Mouse (Mus musculus) small intestine, adult 2 months (tissue): ENCODE data around the gene Sept1.

ENCODE experiments used
- CTCF ChIP-seq: fragments of 200-500 bp; IDR thresholded peaks from 2 replicates; pipeline ENCODE4 v1.5.1; 2012; ENCODE audit warnings: low read depth, mild to moderate bottlenecking, control low read depth, inconsistent platforms, low read length, moderate library complexity, mixed read lengths; ENCODE audit not compliant: insufficient replicate concordance, insufficient read length; ENCODE audit errors: extremely low read depth
- POLR2A ChIP-seq: fragments of 200-500 bp; IDR thresholded peaks from 2 replicates; pipeline ENCODE4 v1.6.1; 2012; ENCODE audit warnings: low read depth, mild to moderate bottlenecking, control low read depth, inconsistent platforms, low read length, moderate library complexity

DNA sequence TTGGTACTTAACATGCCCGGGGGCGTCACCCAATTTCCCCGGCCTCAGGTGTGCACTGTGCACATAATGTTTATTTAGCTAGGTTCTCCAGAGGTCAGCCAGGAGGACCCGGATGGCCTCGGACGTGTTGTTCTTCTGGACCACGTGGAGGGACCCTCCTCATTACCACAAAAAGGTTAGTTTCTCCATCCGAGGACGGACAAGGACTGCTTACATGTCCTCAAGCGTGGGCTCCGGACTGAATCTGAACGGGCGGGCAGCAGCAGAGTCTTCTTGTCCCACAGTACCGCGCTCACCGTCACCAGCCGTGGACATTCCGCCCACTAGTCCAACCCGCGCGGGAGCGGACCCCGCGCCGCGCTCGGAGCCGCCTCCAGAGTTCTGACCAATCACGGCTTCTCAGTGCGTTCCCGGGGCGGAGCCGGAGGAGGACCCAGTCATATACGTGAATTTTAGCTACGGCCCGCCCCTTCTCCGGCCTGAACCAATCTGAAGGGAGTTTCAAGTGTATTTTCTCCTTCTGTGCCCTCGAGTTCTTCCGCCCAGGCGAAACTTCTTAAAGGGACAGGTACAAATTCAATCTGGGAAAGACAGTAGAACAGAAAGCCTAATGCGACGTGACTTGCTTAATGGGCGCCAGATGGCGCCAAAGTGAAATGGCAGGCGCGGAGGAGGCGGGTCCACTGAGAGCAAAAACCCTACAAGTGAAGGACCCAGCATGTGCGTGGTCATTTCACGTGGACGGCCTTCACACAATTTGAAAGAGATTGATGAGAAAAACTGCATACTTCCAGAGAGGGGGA lies 27.6 kb upstream of the Sept1 start, which contains the start of gene Dctpp1:
- TF ChIP-seq CTCF = peak; percentile 91
- TF ChIP-seq POLR2A = peak; percentile 71; the same call in 1 of the 2 replicates
